Mouse (Mus musculus): ENCODE results near the gene DXBay18.
"Not testable (repeated sequence)": the region's sequence is repeated elsewhere in the genome, so short reads cannot be mapped to it uniquely, and the experiment has no call there.

The DXBay18 gene

DNA sequence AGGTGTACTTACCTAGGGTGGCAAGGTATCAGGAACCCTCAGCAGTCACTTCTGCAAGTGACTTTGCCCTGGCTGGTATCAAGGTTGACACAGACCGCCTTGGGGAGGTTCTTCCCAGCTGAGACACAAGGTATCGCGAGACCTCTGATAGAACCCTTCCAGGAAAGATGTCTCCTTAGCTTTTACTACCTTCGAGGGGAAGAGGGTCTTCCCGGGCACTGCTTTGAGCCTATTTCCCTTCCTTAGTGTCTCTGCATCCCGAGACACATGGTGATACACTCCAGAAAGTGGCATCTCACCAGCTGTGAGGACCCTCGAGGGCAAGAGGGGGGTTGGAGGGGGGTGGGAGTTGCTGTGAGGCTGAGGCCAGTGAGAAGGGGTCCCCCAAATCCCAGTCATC is at the start of gene DXBay18:
Gene DXBay18, minus strand, starts transcription at position 101 of the 400 bp plus-strand sequence.
- not testable (repeated sequence) for DNase-seq (ENCODE audit: low read depth, low spot score)

DNA sequence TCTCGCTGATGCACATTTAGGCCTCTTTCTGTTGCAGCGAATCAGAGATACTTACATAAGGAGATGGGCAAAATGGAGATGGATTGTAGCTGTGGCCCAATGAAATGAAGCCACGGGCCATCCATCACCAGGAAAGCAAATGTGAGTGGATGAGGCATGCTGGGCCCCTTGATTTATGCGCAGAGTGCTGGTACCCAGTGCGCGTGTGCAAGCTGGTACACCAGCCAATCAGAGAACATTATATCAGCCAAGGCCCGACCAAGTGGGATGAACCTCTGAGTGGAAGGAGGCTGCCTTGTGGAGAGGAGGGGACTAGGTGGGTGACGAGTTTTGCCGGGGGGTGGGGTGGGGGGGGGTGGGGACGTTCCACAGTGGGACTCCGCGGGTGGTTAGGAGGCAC is 42.7 kb upstream of the DXBay18 start, which contains the start of gene Xlr3b:
Gene Xlr3b, plus strand, starts transcription at position 274 of the 400 bp plus-strand sequence.
- peak; percentile 0 for DNase-seq (ENCODE audit: low read depth, low spot score)

DNA sequence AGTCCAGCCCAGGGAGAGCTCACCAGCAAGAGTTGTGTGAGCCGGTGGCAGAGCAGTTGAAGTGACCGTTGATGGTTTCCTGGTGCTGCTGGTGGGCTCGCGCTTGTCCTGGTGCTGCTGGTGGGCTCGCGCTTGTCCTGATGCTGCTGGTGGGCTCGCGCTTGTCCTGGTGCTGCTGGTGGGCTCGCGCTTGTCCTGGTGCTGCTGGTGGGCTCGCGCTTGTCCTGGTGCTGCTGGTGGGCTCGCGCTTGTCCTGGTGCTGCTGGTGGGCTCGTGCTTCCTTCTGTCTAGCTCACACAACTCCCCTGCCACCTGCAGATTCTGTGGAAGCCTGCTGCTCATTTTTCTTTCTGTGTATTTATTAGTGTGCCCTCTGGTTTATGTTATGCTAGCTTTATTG is 27.6 kb upstream of the DXBay18 start, which contains the start of gene Spin2d:
Gene Spin2d, minus strand, starts transcription at position 101 of the 400 bp plus-strand sequence.
- not testable (repeated sequence) for DNase-seq (ENCODE audit: low read depth, low spot score)

DNA sequence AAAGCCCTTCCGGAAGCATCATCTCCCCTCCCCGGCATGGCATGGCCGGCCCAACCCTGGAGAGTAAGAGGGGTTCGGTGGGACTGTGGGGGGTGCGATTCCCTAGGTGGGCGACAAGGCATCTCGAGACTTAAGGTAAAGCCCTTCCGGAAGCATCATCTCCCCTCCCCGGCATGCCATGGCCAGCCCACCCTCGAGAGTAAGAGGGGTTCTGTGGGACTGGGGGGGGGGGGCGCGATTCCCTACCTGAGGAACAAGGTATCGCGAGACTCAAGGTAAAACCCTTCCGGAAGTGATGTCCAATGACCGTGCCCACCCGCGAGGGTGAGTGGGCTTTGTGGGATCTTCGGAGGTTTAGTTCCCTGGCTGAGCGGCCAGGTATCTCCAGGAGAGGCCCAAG is 754 bp downstream of the DXBay18 start, which contains the start of gene Xlr5b:
Gene Xlr5b, plus strand, starts transcription at position 301 of the 400 bp plus-strand sequence.
- not testable (repeated sequence) for DNase-seq (ENCODE audit: low read depth, low spot score)

DNA sequence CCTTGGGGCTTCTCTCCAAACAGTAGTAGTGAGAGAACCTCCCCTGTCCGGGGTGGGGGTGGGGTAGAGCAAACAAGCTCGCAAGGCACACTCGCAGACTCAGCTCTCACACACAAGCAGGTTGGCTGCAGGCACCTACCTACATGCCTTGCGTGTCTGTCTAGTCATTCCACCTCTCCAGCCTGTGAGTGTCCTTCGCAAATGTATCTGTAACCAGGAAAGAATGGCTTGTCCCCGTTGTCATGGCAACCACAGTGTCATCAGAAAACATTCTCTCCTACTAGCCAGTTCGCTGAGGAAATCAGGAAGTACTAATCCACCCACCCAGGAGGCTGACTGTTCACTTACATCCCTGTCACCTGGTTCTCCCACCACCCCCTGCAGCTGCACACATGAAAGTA is 6.0 kb downstream of the DXBay18 start:
- DNase-seq (ENCODE audit: low read depth, low spot score) = not testable (repeated sequence)

DNA sequence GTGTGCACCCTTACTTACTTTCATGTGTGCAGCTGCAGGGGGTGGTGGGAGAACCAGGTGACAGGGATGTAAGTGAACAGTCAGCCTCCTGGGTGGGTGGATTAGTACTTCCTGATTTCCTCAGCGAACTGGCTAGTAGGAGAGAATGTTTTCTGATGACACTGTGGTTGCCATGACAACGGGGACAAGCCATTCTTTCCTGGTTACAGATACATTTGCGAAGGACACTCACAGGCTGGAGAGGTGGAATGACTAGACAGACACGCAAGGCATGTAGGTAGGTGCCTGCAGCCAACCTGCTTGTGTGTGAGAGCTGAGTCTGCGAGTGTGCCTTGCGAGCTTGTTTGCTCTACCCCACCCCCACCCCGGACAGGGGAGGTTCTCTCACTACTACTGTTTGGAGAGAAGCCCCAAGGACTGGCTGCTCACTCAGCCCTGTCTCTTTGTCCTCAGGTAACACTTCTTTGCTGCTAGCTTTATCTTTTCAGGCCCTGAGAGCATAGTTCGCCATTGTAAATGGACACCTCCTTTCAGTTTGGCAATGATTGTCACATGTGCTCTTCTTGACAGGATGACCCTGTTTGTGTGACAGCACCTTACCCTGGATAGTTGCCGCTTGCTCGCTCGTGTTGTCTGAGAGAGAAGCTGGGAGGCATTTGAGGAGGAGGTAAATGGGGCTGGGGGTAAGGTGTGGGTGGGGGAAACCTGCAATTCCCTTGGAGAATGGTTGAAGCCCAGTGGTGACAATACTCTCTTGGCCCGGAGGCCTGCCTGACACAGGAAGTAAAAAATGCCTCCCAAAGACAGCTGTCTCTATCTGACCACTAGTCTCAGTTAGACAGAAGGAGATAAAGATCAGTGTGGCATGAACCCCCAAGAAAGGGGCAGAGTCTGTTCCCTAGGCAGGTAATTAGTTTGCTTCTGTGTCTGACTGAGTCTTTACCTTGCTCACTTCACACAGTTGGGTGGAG is 26.1 kb downstream of the DXBay18 start:
- not testable (repeated sequence) for DNase-seq (ENCODE audit: low read depth, low spot score)

DNA sequence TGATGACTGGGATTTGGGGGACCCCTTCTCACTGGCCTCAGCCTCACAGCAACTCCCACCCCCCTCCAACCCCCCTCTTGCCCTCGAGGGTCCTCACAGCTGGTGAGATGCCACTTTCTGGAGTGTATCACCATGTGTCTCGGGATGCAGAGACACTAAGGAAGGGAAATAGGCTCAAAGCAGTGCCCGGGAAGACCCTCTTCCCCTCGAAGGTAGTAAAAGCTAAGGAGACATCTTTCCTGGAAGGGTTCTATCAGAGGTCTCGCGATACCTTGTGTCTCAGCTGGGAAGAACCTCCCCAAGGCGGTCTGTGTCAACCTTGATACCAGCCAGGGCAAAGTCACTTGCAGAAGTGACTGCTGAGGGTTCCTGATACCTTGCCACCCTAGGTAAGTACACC is 32.5 kb downstream of the DXBay18 start, which contains the start of gene Gm14685:
Gene Gm14685, plus strand, starts transcription at position 301 of the 400 bp plus-strand sequence.
- not testable (repeated sequence) for DNase-seq (ENCODE audit: low read depth, low spot score)

DNA sequence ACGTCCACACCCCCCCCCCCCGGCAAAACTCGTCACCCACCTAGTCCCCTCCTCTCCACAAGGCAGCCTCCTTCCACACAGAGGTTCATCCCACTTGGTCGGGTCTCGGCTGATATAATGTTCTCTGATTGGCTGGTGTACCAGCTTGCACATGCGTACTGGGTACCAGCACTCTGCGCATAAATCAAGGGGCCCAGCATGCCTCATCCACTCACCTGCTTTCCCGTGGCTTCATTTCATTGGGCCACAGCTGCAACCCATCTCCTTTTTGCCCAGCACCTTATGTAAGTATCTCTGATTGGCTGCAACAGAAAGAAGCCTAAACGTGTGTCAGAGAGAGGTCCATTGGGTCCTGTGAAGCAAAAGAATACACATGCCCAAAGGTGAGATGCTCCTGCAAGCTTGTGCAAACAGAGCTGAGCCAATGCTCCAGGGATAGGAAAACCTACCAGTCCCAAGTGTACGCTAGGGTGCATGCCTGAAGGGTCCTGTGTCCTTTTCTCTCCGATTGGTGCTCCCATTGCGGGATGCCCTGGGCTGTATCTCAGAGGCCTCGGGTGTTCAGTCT is 52.2 kb downstream of the DXBay18 start, which contains the start of gene Xlr3a:
Gene Xlr3a, minus strand, starts transcription at position 155 of the 568 bp plus-strand sequence.
- DNase-seq (ENCODE audit: low read depth, low spot score) = not testable (repeated sequence)
